Mouse (Mus musculus) megakaryocyte, embryonic 14.5 days (primary cell): ENCODE data around the gene Fas. TPM values are rescaled to one million over a fixed set of nuclear protein-coding genes. Genes with fewer than 3 reads are reported as not detected.

Experiments used
- H3K27me3 ChIP-seq: replicated peaks from 2 replicates; pipeline ENCODE3; 2012; ENCODE audit warnings: inconsistent platforms
- H3K36me3 ChIP-seq: replicated peaks from 2 replicates; pipeline ENCODE3; 2012; ENCODE audit warnings: low read length, inconsistent platforms, mixed read lengths
- H3K4me1 ChIP-seq: 2 replicates; pipeline ENCODE4 v1.6.1; 2012; ENCODE audit warnings: inconsistent platforms
- H3K4me3 ChIP-seq: replicated peaks from 2 replicates; pipeline ENCODE3; 2012; ENCODE audit warnings: moderate library complexity, mild to moderate bottlenecking, inconsistent platforms
- H3K9me3 ChIP-seq: 2 replicates; pipeline ENCODE4 v1.6.1; 2012; ENCODE audit warnings: inconsistent platforms
- FLI1 ChIP-seq: IDR thresholded peaks from 2 replicates; pipeline ENCODE4 v1.6.1; 2012; ENCODE audit warnings: low read length, inconsistent platforms, mixed read lengths
- GATA1 ChIP-seq: IDR thresholded peaks from 3 replicates; pipeline ENCODE4 v1.6.1; 2012; ENCODE audit warnings: mixed read lengths, low read length, inconsistent platforms, borderline replicate concordance
- polyA plus RNA-seq: library from polyadenylated mRNA; stranded (reverse); fragments of >175 nt; gene quantifications from 2 replicates; pipeline ENCODE4 v1.2.3, GENCODE M21; 2012; ENCODE audit warnings: low replicate concordance; ENCODE audit not compliant: insufficient read depth

The Fas gene
- polyA plus RNA-seq, 1 experiment = 0.47 TPM

- Histone ChIP-seq H3K27me3 (peaks cover 17% of the 10 kb centered on the region), H3K4me3 (no peak overlapping the region), H3K4me1 (no peaks in the 10 kb centered on the region), H3K36me3 (no peaks in the 10 kb centered on the region), H3K9me3 (no peaks in the 10 kb centered on the region)
- TF ChIP-seq GATA1 (no peak), FLI1 (no peak)
Observed at GRCm38 (mm10) chr19:34345616-34346267, 55.3 kb downstream of the Fas start.

DNA sequence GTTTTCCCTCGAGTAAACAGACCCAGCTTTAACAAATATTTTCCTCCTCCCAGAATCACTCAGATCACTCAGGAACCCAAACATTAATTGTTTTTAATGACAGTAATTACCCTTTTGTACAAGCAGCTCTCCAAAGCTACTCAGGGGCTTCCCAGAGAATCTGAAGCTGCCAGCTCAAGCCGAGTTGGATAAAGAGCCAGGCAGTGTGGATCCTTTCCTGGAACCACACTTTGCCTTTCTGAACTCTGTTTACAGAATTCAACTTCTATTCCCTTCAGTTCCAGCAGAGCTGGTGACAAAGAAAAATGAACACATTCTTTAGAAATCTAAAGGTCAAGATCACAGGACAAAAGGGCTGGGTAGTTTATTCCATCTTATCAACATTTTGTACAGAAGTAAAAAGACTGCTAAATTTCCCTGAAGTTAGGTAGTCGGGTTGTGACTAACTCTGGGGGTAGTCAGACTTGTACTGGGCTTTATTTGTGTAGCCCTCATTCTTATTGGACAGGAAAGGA lies 62.9 kb downstream of the Fas start:
- H3K36me3 ChIP-seq = no peaks in the 10 kb centered on the region
- TF ChIP-seq GATA1 (no peak), FLI1 (no peak)

DNA sequence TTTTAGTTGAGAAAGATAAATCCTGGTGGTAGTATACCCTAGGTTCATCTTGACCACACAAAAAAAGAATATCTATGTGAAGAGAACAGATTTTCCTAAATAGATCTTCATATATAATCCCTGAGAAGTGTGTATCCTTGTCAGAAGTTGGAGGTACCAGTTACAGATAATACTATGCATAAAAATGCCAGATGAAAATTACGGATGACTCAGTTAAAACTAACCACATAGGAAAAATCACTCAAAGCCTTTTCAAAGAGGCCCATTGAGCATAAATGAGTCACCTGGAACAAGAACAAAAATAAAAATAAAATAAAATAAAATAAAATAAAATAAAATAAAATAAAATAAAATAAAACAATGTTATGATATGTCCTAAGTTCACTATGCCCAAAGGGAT lies 72.2 kb downstream of the Fas start:
- peaks cover 13% of the 10 kb centered on the region for H3K9me3 ChIP-seq
- no peak for TF ChIP-seq FLI1
- TF ChIP-seq GATA1 = no peak

More for the DNA sequence above, 62.9 kb downstream of the Fas start:
- Histone ChIP-seq H3K4me1 (no peaks in the 10 kb centered on the region), H3K4me3 (no peak overlapping the region), H3K9me3 (no peaks in the 10 kb centered on the region; the same call in 1 of the 2 replicates), H3K27me3 (peaks cover 1% of the 10 kb centered on the region)

DNA sequence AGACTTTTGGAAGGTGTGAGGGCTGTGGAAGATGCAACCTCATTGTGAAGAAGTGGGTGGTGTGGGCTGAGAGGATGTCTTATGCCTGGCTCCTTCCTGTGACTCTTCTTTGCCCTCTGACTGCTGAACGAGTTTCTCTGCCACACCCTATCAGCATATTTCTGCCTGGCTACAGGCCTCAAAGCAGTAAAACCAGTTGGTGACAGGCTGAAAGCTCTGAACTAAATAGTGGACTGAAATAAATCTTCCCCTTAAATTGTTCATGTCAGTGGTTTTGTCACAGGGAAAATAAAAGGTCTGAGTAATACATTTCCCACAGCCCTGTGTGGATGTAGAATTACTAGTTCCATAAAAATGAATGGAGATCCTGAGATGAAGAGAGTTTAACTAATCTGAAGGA lies 79.1 kb downstream of the Fas start:
- no peaks in the 10 kb centered on the region for H3K9me3 ChIP-seq
- H3K27me3 ChIP-seq = peaks cover 13% of the 10 kb centered on the region
- TF ChIP-seq GATA1 (no peak), FLI1 (no peak)
- H3K4me1 ChIP-seq = peaks cover 12% of the 10 kb centered on the region
- no peaks in the 10 kb centered on the region for H3K36me3 ChIP-seq
- H3K4me3 ChIP-seq = no peak overlapping the region

More for the DNA sequence above, 72.2 kb downstream of the Fas start:
- H3K4me3 ChIP-seq = no peak overlapping the region
- no peaks in the 10 kb centered on the region for H3K27me3 ChIP-seq
- 0 out of 2 replicates have a peak, but pooled peaks cover under 1% of the 10 kb centered on the region for H3K4me1 ChIP-seq
- no peaks in the 10 kb centered on the region for H3K36me3 ChIP-seq

GRCm38 (mm10) chr19:34370397-34370796 lies 79.9 kb downstream of the Fas start:
- no peak for TF ChIP-seq GATA1
- no peak for TF ChIP-seq FLI1
- peaks cover 13% of the 10 kb centered on the region for H3K27me3 ChIP-seq
- peaks cover 12% of the 10 kb centered on the region for H3K4me1 ChIP-seq
- H3K4me3 ChIP-seq = no peak overlapping the region
- H3K9me3 ChIP-seq = no peaks in the 10 kb centered on the region
- no peaks in the 10 kb centered on the region for H3K36me3 ChIP-seq

Other genes starting within 250 kb of the Fas start
- not detected in 2 replicates for gene Lipn, start 223.3 kb upstream of the Fas start, polyA plus RNA-seq
- gene Lipm, start 189.7 kb upstream of the Fas start, polyA plus RNA-seq = not detected in 2 replicates
- gene Ankrd22, start 124.6 kb upstream of the Fas start, polyA plus RNA-seq = not detected in 2 replicates
- 1.1 TPM in 1 of 2 replicates, not detected in the other for gene Stambpl1, start 98.4 kb upstream of the Fas start, polyA plus RNA-seq
- not detected in 2 replicates for gene Acta2, start 35.1 kb upstream of the Fas start, polyA plus RNA-seq
- gene Ch25h, start 184.5 kb downstream of the Fas start, polyA plus RNA-seq = not detected in 2 replicates
- 1.4 TPM in 1 of 2 replicates, not detected in the other for gene Lipa, start 236.8 kb downstream of the Fas start, polyA plus RNA-seq